Mouse (Mus musculus) forebrain, embryonic 13.5 days (tissue): ENCODE results near the gene Tbc1d10a. TPM values are rescaled to one million over a fixed set of nuclear protein-coding genes. Genes with fewer than 3 reads are reported as not detected.

Source experiments
- ATAC-seq: fragments of 200-750 bp; cut with Nextera tagmentation; 2 replicates; pipeline ENCODE4 v1.8.0; 2017
- H3K27ac ChIP-seq: fragments of 300-500 bp; sonication (generic); 2 replicates; pipeline ENCODE4 v1.5.1; 2015; ENCODE audit warnings: inconsistent platforms, mild to moderate bottlenecking, moderate library complexity
- H3K27me3 ChIP-seq: fragments of 300-500 bp; sonication (generic); 2 replicates; pipeline ENCODE4 v1.6.1; 2015; ENCODE audit warnings: mild to moderate bottlenecking, inconsistent platforms
- H3K36me3 ChIP-seq: fragments of 300-500 bp; sonication (generic); 2 replicates; pipeline ENCODE4 v1.6.1; 2015; ENCODE audit warnings: mild to moderate bottlenecking, inconsistent platforms; ENCODE audit not compliant: poor library complexity, severe bottlenecking
- H3K4me1 ChIP-seq: fragments of 300-500 bp; sonication (generic); 2 replicates; pipeline ENCODE4 v1.6.1; 2015; ENCODE audit warnings: inconsistent platforms
- H3K4me2 ChIP-seq: fragments of 300-500 bp; sonication (generic); 2 replicates; pipeline ENCODE4 v1.6.1; 2015; ENCODE audit warnings: inconsistent platforms, mild to moderate bottlenecking, moderate library complexity
- H3K4me3 ChIP-seq: fragments of 300-500 bp; sonication (generic); 2 replicates; pipeline ENCODE4 v1.5.1; 2015; ENCODE audit warnings: mild to moderate bottlenecking, inconsistent platforms
- H3K9ac ChIP-seq: fragments of 300-500 bp; sonication (generic); 2 replicates; pipeline ENCODE4 v1.6.1; 2015; ENCODE audit warnings: mild to moderate bottlenecking, inconsistent platforms
- H3K9me3 ChIP-seq: fragments of 300-500 bp; sonication (generic); replicated peaks from 2 replicates; pipeline ENCODE4 v1.6.1; 2016; ENCODE audit warnings: inconsistent platforms
- WGBS: fragments of 180-500 bp; shearing (Covaris S2); methylation state at CpG from one replicate; pipeline ENCODE4 v1.1.7; 2015; 5-methylcytosine and 5-hydroxymethylcytosine counted together
- polyA plus RNA-seq: library from polyadenylated mRNA; unstranded; fragments of >200 nt; fragmentation: Nextera tagmentation; extraction: Ambion mirVana; gene quantifications from 2 replicates; pipeline ENCODE4 v1.2.1, GENCODE M21; 2015

Gene Tbc1d10a
- polyA plus RNA-seq, 1 experiment from 2014 or later = 23.7 TPM

DNA sequence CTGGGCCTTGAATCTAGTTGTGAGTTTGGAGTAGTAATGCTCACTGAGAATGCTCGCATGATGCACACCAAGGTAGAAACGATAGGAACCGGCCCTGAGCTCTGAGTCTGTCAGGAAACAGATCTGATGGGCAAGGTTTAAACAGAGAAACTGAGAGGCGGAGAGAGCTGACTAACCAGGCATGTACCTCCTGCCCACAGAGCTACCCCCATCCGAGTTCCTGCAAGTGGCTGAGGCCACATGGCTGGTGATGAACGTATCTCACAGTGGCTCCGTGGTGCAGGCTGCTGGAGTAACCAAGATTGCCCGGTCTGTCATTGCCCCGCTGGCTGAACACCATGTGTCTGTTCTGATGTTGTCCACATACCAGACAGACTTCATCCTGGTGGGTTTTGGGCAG, 33.3 kb downstream of the Tbc1d10a start:
- WGBS = 67% methylated on average over 9 of the region's 9 CpGs
- 0 out of 2 replicates have a peak, but pooled peaks cover 3% of the 10 kb centered on the region for H3K9me3 ChIP-seq
- ATAC-seq = no peak
- H3K4me3 ChIP-seq = no peak overlapping the region
- H3K4me2 ChIP-seq = no peak overlapping the region
- H3K27ac ChIP-seq = no peak overlapping the region
- peaks cover 28% of the 10 kb centered on the region for H3K27me3 ChIP-seq
- peaks cover 11% of the 10 kb centered on the region for H3K4me1 ChIP-seq
- H3K36me3 ChIP-seq = peaks cover 11% of the 10 kb centered on the region
- no peak overlapping the region for H3K9ac ChIP-seq

DNA sequence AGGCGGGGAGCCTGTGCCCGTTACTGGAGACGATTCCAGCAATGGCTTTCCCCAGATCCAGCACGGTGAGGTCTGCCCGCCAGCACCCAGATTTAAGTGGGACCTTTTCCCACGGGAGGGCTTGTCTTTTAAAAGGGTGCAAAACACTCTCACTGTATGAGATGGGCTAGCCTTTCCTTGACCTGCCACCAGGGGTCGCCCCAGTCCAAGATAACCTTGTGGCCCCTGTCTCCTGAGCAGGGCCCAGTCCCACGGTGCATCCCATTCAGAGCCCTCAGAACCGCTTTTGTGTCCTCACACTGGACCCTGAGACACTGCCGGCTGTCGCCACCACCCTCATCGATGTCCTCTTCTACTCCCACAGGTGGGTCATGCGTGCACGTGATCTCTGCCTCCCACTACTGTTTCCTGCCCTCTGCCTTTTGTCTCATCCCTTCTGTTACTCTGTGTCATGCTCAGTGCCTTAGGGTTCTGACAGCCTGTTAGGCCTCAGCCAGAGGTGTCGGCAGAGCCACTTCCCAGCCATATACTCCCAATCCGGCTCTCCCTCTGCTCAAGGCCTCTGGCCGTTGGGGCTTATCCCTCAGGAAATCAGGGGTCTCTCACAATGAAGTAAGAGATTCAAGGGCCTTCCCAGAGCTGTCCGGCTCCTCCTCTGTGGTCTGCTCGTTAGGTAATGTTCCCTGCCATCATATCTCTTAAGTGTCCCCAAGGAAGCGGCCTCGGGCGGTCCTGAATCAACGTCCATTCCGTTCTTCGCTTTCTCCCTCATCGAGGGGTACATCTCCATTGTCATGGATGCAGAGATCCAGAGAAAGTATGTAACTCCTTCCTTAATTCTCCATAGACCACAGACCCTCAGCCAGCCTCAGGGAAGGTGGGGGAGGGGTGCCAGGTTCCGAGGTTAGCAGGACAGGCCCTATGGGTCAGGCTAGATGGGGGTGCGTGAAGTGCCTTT, 34.1 kb downstream of the Tbc1d10a start:
- WGBS = 45% methylated on average over 28 of the region's 28 CpGs
- Histone ChIP-seq H3K27ac (no peak overlapping the region), H3K4me1 (peaks cover 11% of the 10 kb centered on the region), H3K4me3 (no peak overlapping the region), H3K9ac (no peak overlapping the region), H3K4me2 (no peak overlapping the region), H3K9me3 (0 out of 2 replicates have a peak, but pooled peaks cover 3% of the 10 kb centered on the region), H3K27me3 (peaks cover 28% of the 10 kb centered on the region), H3K36me3 (peaks cover 3% of the 10 kb centered on the region; the same call in 1 of the 2 replicates)
- ATAC-seq = no peak

DNA sequence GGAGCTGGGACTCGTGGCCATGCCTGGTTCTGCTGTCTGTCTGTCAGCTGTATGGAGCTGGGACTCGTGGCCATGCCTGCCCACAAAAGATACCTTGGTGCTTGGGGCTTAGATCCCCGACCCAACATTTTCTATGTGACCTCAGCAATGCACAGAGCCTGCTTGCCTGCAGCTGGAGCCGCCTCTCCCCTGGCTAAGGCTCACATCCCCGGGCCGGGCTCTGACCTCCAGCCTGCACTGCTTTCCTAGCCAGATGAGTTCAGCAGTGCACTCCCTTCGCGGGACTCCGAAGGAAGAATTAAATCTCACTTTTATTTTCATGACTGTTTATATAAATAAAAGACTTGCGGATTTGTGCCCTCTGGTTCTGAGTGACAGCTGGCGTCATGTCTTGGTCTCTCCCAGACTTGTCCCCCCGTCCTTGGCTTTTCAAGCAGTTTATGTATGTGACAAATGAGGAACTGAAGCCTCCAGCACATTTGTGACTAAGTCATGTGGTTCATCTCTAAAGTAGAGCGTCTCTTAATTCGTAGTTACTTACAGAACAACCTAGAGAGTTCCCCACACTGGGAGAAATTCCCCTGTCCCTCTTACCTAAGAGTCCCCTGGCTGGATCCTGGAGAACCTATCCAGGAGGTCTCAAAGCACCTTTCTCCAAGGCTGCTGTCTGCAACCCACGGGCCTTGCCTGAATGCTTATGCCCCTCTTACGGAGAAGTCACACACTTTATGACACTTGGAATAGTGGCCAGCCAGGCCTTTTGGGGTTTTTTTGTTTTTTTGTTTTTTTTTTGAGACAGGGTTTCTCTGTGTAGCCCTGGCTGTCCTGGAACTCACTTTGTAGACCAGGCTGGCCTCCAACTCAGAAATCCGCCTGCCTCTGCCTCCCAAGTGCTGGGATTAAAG, 35.7 kb downstream of the Tbc1d10a start:
- no peaks in the 10 kb centered on the region for H3K36me3 ChIP-seq
- no peak overlapping the region for H3K9ac ChIP-seq
- WGBS = 79% methylated on average over 17 of the region's 17 CpGs
- H3K4me2 ChIP-seq = no peak overlapping the region
- peaks cover 27% of the 10 kb centered on the region for H3K27me3 ChIP-seq
- H3K4me1 ChIP-seq = peaks cover 11% of the 10 kb centered on the region
- H3K27ac ChIP-seq = no peak overlapping the region
- no peak overlapping the region for H3K4me3 ChIP-seq
- ATAC-seq = no peak
- 0 out of 2 replicates have a peak, but pooled peaks cover 3% of the 10 kb centered on the region for H3K9me3 ChIP-seq

DNA sequence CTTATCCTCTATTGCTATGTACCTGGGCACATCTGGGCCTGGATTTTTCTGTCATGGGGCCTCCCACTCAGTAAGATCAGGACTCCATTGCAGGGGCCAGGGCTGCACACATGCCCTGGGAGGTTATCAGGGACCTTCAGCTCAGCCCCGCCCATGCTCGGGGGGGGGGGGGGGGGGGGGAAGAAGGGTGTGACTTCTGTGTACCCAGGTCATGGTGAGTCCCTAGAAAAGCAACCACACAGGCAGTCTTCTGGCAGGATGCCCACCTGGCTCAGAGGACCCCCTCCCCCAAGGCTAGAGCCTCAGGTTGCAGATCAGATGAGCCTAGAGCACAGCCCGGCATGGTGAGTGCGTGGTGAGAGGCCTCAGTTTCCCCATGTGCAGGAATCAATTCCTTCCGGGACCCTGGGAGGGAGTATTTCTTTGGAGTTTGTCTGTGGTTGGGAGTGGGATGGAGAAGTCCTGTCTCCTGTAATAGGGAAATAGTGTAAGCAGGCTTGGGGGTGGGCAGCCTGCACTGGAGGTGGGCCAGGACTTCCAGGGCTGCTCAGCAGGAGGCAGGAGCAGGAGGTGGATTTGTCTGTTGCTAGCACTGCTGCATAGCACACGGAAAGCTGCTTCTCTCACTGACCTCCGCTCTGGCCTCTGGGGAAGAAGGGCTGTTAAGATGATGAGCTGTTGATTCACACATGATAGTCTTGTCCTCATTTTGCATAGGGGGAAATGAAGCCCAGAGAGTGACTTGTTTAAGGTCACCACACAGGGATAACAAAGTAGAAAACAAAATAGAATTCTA, 37.0 kb downstream of the Tbc1d10a start:
- H3K4me1 ChIP-seq = peaks cover 5% of the 10 kb centered on the region
- no peak overlapping the region for H3K27ac ChIP-seq
- no peak for ATAC-seq
- H3K9me3 ChIP-seq = no peaks in the 10 kb centered on the region
- H3K4me3 ChIP-seq = no peak overlapping the region
- H3K9ac ChIP-seq = 0 out of 2 replicates have a peak overlapping the region, but pooled peaks have one; percentile 26
- WGBS = 28% methylated on average over 5 of the region's 7 CpGs
- no peaks in the 10 kb centered on the region for H3K36me3 ChIP-seq
- no peak overlapping the region for H3K4me2 ChIP-seq
- H3K27me3 ChIP-seq = peaks cover 14% of the 10 kb centered on the region

DNA sequence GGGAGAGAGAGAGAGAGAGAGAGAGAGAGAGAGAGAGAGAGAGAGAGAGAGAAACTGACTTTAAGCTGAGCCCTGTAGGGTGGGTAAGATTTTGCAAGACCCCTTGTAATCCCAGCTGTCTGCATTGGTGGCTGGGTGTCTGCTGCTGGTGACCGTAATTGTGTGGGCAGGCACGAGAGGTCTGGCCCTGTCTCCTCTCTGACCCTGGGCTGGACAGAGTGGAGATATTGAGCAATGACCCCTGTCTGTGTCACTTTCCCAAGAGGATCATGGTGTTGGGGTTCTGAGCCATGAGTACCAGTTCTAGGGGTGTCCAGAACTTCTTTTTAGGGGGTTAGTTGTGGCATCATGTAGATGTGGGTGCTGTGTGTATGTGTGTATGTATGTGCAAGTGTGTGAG, 37.6 kb downstream of the Tbc1d10a start:
- WGBS = 54% methylated on average over 2 of the region's 2 CpGs
- H3K9me3 ChIP-seq = no peaks in the 10 kb centered on the region
- peaks cover 4% of the 10 kb centered on the region; the same call in 1 of the 2 replicates for H3K4me1 ChIP-seq
- no peak overlapping the region for H3K27ac ChIP-seq
- no peak overlapping the region for H3K9ac ChIP-seq
- H3K36me3 ChIP-seq = no peaks in the 10 kb centered on the region
- H3K4me2 ChIP-seq = no peak overlapping the region
- ATAC-seq = no peak
- peaks cover 8% of the 10 kb centered on the region for H3K27me3 ChIP-seq
- H3K4me3 ChIP-seq = no peak overlapping the region

DNA sequence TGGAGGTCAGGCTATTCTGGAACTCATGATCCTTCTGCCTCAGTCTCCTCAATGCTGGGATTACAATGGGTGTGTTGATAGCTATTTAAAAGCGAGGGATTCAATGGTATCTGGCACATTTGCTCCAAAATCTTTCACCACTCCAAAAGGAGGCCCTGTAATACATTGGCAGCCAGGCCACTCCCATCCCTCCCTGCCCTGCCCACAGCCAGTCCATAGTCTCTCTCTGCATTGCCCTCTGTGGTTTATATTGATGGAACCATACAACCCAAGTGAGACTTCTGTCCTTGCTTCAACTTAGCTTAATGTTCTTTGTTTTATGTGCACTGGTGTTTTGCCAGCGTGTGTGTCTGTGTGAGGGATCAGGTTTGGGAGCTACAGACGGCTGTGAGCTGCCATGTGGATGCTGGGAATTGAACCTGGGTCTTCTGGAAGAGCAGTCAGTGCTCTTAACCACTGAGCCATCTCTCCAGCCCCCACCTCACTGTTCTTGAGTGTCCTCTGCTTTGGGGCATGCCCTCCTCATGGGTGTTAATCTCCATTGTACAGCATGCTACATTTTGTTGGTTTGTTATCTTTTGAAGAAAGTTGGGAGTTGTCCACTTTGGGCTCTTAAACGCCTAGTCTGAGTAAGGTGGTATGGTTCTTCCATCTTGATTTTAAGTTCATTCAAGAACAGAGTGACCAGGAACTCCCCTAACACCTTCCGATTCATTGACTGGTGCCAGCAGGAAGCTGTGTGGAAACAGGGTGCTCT, 40.2 kb downstream of the Tbc1d10a start:
- Histone ChIP-seq H3K4me2 (no peak overlapping the region), H3K9ac (no peak overlapping the region), H3K36me3 (no peaks in the 10 kb centered on the region), H3K4me1 (peaks cover 4% of the 10 kb centered on the region; the same call in 1 of the 2 replicates), H3K27me3 (no peaks in the 10 kb centered on the region), H3K9me3 (no peaks in the 10 kb centered on the region), H3K27ac (no peak overlapping the region), H3K4me3 (no peak overlapping the region)
- ATAC-seq = no peak
- 79% methylated on average over 5 of the region's 5 CpGs for WGBS

DNA sequence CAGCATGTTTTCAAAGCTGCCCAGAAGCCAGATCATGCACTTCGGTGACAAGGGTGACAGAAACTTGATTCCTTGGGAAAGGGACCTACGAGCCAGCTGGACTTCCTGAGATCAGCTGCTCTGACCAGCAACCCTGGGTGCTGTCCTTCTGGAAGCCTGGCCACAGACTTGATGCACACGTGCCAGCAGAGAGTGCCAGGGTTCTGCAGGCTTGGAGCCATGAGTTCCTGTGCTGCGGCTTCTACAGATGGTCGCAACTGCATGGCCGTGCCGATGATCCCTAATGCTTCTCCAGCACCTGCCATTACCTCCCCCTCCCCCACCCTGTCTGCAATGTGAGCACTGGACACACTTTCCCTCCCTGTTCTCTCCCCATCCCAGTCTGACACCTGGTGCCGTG, 41.9 kb downstream of the Tbc1d10a start:
- Histone ChIP-seq H3K9me3 (no peaks in the 10 kb centered on the region), H3K36me3 (no peaks in the 10 kb centered on the region), H3K4me1 (peaks cover 4% of the 10 kb centered on the region; the same call in 1 of the 2 replicates), H3K27me3 (no peaks in the 10 kb centered on the region), H3K27ac (no peak overlapping the region), H3K9ac (no peak overlapping the region), H3K4me2 (no peak overlapping the region), H3K4me3 (no peak overlapping the region)
- no peak for ATAC-seq
- 51% methylated on average over 8 of the region's 8 CpGs for WGBS

DNA sequence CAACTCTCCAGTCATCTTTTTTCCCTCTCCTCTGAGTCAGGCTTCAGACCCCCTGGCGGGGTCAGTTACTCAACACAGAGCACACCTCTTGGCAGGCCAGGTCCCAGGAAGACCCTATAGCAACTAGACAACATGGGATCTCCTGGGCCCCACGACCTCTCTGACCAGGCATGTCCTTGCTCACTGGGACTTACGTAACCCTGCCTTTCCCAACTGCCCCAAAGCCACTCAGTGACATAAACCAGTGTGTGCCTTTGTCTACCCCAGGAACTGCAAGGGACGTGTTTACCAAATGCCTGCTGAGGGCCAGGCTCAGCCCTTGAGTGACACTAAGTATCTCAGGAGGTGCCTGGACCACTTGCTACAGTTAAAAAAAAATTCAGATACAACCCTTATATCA, 43.3 kb downstream of the Tbc1d10a start:
- no peaks in the 10 kb centered on the region for H3K27me3 ChIP-seq
- WGBS = 64% methylated on average over 4 of the region's 4 CpGs
- ATAC-seq = no peak

DNA sequence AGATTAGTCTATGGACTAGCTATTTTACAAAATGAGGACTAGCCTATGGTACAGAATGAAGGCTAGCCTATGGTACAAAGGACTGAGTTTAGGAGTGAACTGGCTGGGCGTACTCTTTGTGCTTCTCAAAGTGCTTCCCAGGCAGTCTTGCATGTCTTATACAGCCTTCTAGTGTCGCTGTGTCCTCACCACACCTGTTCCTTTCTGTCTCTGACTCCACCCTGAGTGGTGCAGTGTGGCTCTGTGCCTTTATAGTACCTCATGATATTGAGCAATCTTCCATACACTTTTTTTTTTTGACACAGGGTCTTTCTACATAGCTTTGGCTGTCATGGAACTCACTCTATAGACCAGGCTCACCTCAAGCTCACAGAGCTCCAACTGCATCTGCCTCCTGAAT, 44.8 kb downstream of the Tbc1d10a start:
- H3K4me3 ChIP-seq = no peak overlapping the region
- no peaks in the 10 kb centered on the region for H3K27me3 ChIP-seq
- no peak overlapping the region for H3K9ac ChIP-seq
- peaks cover 4% of the 10 kb centered on the region; the same call in 1 of the 2 replicates for H3K4me1 ChIP-seq
- ATAC-seq = no peak
- H3K27ac ChIP-seq = no peak overlapping the region
- no peaks in the 10 kb centered on the region for H3K36me3 ChIP-seq
- WGBS = 88% methylated on average over 2 of the region's 2 CpGs
- H3K9me3 ChIP-seq = no peaks in the 10 kb centered on the region
- H3K4me2 ChIP-seq = no peak overlapping the region

More for the DNA sequence above, 43.3 kb downstream of the Tbc1d10a start:
- no peaks in the 10 kb centered on the region for H3K9me3 ChIP-seq
- no peak overlapping the region for H3K4me2 ChIP-seq
- peaks cover 4% of the 10 kb centered on the region; the same call in 1 of the 2 replicates for H3K4me1 ChIP-seq
- no peak overlapping the region for H3K4me3 ChIP-seq
- no peaks in the 10 kb centered on the region for H3K36me3 ChIP-seq
- H3K27ac ChIP-seq = no peak overlapping the region
- no peak overlapping the region for H3K9ac ChIP-seq

DNA sequence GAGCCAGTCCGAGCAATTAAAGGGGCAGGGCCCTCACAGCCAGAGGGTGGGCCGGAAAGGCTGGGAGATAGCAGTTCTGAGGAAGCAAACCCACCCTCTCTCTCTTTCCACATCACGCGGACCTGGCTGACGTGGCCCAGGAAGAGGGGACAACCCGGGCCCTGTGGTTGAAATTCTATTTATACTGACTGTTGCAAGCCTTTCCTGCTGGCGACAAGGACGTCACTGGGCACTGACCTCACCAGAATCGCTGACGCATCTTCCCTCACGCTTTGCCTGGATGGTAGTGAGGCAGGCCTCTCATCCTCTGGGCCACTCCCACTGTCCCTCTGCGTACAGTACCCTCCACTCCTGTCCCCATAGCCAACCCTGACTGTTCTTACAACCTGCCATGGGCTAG, 46.1 kb downstream of the Tbc1d10a start:
- Histone ChIP-seq H3K36me3 (no peaks in the 10 kb centered on the region), H3K4me1 (peaks cover 4% of the 10 kb centered on the region; the same call in 1 of the 2 replicates), H3K4me3 (no peak overlapping the region), H3K9ac (no peak overlapping the region), H3K9me3 (no peaks in the 10 kb centered on the region), H3K27me3 (no peaks in the 10 kb centered on the region), H3K27ac (no peak overlapping the region), H3K4me2 (no peak overlapping the region)
- WGBS = 71% methylated on average over 12 of the region's 12 CpGs
- no peak for ATAC-seq
